Mouse (Mus musculus) ES-E14 (cell line): ENCODE data around the gene Osbpl10. TPM values are rescaled to one million over a fixed set of nuclear protein-coding genes. Genes with fewer than 3 reads are reported as not detected.
A peak's percentile ranks its signal among the peaks of the same experiment; 100 is the strongest.

Experiments used
- DNase-seq: peaks from one replicate; pipeline ENCODE4 v3.0.0-alpha.2; 2013; ENCODE audit warnings: low read depth, low spot score
- H3K27ac ChIP-seq: 2 replicates; pipeline ENCODE4 v1.5.1; 2012; ENCODE audit warnings: low read depth, mild to moderate bottlenecking, low read length, moderate library complexity, mixed read lengths; ENCODE audit not compliant: poor library complexity, insufficient read depth, severe bottlenecking
- H3K36me3 ChIP-seq: 2 replicates; pipeline ENCODE4 v1.6.1; 2012; ENCODE audit warnings: mild to moderate bottlenecking, low read length, moderate library complexity, mixed read lengths; ENCODE audit not compliant: control insufficient read depth, poor library complexity, insufficient read depth, severe bottlenecking
- H3K4me1 ChIP-seq, 2 experiments: fragments of 150-350 bp in 1 of 2; sonication (generic) in 1 of 2; 2 replicates each; pipeline ENCODE4 v1.6.1; 2012; ENCODE audit warnings: low read length in 2 of 2, mild to moderate bottlenecking in 1 of 2, mixed read lengths in 1 of 2; ENCODE audit not compliant: control insufficient read depth in 2 of 2, insufficient read depth in 2 of 2, poor library complexity in 1 of 2
- H3K4me3 ChIP-seq, 2 experiments: fragments of 150-350 bp in 1 of 2; sonication (generic) in 1 of 2; 2 replicates each; pipeline ENCODE4 v1.5.1; 2012; ENCODE audit warnings: low read length in 2 of 2, low read depth in 1 of 2, mild to moderate bottlenecking in 1 of 2, mixed read lengths in 1 of 2; ENCODE audit not compliant: insufficient read depth in 1 of 2, poor library complexity in 1 of 2, severe bottlenecking in 1 of 2
- H3K9ac ChIP-seq: 2 replicates; pipeline ENCODE4 v1.6.1; 2012; ENCODE audit warnings: low read depth, mild to moderate bottlenecking, low read length, mixed read lengths; ENCODE audit not compliant: poor library complexity, insufficient read depth, severe bottlenecking
- H3K9me3 ChIP-seq: fragments of 150-350 bp; sonication (generic); 2 replicates; pipeline ENCODE4 v1.6.1; 2012; ENCODE audit warnings: low read depth, mild to moderate bottlenecking, low read length; ENCODE audit not compliant: control insufficient read depth, insufficient read depth
- CHD2 ChIP-seq: IDR thresholded peaks from 2 replicates; pipeline ENCODE4 v1.6.1; 2014; ENCODE audit warnings: mild to moderate bottlenecking, low read depth, low read length, inconsistent platforms
- HCFC1 ChIP-seq: IDR thresholded peaks from 2 replicates; pipeline ENCODE4 v1.6.1; 2012; ENCODE audit warnings: low read length, inconsistent platforms, borderline replicate concordance; ENCODE audit not compliant: insufficient read depth
- MAFK ChIP-seq: IDR thresholded peaks from 2 replicates; pipeline ENCODE4 v1.6.1; 2014; ENCODE audit warnings: mild to moderate bottlenecking, low read depth, low read length, inconsistent platforms; ENCODE audit not compliant: insufficient read depth
- ZC3H11A ChIP-seq: IDR thresholded peaks from 2 replicates; pipeline ENCODE4 v1.6.1; 2012; ENCODE audit warnings: low read depth, mild to moderate bottlenecking, inconsistent platforms, low read length, borderline replicate concordance
- ZNF384 ChIP-seq: IDR thresholded peaks from 2 replicates; pipeline ENCODE4 v1.6.1; 2012; ENCODE audit warnings: low read depth, low read length, inconsistent platforms
- in situ Hi-C, 2 experiments: fragments of 600-800 bp; cut with MboI; formaldehyde crosslinking; loops; one replicate each; pipeline ENCODE4 v1.15.1; 2025; ENCODE audit warnings: low sequenced_read_pairs in 2 of 2, inconsistent platforms in 1 of 2; ENCODE audit not compliant: unreplicated experiment in 2 of 2
- total RNA-seq: library from RNA; depleted of rRNA; stranded (reverse); fragments of 300-350 nt; gene quantifications from 2 replicates; pipeline ENCODE4 v1.2.3, GENCODE M21; 2012

Gene Osbpl10
- total RNA-seq, 1 experiment, result 15.2 TPM

- H3K4me1 ChIP-seq, result peaks cover 0 to 2% of the 10 kb centered on the region in 2 experiments; a peak in 1 of 4 replicates
- no peak overlapping the region for H3K27ac ChIP-seq
- no peak for TF ChIP-seq CHD2
- TF ChIP-seq ZC3H11A, result no peak
- TF ChIP-seq ZNF384, result no peak
- TF ChIP-seq HCFC1, result no peak
- no peak for TF ChIP-seq MAFK
- H3K9ac ChIP-seq, result no peak overlapping the region
- no peak overlapping the region for H3K4me3 ChIP-seq
- DNase-seq, result no peak
- H3K9me3 ChIP-seq, result no peaks in the 10 kb centered on the region
- in situ Hi-C loops, result no loop called here
- no peaks in the 10 kb centered on the region for H3K36me3 ChIP-seq
These were observed 41.8 kb downstream of the Osbpl10 start for GRCm38 (mm10) chr9:115020141-115020540.

DNA sequence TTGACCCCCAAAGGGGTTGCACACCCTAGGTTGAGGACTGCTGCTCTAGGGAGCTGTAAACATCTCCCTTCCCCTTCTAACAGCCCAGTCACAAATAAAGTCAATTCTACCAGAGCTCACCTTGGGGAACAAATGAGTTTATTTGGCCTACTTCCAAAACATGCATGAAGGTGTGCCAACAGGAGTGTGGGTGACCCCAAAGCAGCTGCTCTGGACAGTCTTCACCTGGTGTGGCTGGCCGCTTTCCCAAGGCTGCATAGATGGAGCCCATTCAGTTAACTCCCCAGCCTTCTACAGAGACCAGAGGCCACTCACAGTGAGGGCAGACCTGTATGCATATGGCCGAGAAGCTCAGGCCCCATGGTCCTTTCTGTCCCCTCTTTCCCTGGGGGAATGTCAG is 43.0 kb downstream of the Osbpl10 start:
- no peak for DNase-seq
- in situ Hi-C loops, result no loop called here

DNA sequence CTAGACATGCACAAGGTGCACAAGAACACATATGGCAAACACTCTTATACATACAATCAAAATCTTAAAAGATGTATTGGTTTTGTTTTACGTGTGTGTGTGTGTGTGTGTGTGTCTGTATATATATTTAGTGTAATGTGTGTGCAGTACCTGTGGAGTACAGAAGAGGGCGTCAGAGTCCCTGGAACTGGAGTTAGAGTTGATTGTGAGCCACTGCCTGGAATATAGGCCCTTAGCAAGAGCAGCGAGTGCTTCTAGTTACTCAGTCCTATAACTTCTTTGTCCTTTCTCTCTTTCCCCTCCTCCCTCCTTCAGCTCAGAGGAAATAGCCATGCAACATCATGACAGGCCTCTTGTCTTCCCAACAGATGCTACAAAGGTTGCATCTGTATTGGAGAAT is 44.8 kb downstream of the Osbpl10 start:
- in situ Hi-C loops, result no loop called here
- Histone ChIP-seq H3K4me3 (no peak overlapping the region), H3K9ac (no peak overlapping the region), H3K4me1 (peaks cover 0 to 2% of the 10 kb centered on the region in 2 experiments; a peak in 1 of 4 replicates), H3K9me3 (no peaks in the 10 kb centered on the region), H3K27ac (no peak overlapping the region), H3K36me3 (no peaks in the 10 kb centered on the region)
- no peak for DNase-seq
- TF ChIP-seq ZC3H11A (0 out of 2 replicates have a peak, but pooled peaks have one; percentile 17), MAFK (no peak)

More for the DNA sequence above, 43.0 kb downstream of the Osbpl10 start:
- H3K9me3 ChIP-seq, result no peaks in the 10 kb centered on the region
- H3K36me3 ChIP-seq, result no peaks in the 10 kb centered on the region
- no peak overlapping the region for H3K9ac ChIP-seq
- no peak overlapping the region for H3K4me3 ChIP-seq
- TF ChIP-seq HCFC1 (no peak), CHD2 (no peak), ZC3H11A (no peak), ZNF384 (no peak), MAFK (no peak)
- no peak overlapping the region for H3K27ac ChIP-seq
- H3K4me1 ChIP-seq, result peaks cover 0 to 2% of the 10 kb centered on the region in 2 experiments; a peak in 1 of 4 replicates

DNA sequence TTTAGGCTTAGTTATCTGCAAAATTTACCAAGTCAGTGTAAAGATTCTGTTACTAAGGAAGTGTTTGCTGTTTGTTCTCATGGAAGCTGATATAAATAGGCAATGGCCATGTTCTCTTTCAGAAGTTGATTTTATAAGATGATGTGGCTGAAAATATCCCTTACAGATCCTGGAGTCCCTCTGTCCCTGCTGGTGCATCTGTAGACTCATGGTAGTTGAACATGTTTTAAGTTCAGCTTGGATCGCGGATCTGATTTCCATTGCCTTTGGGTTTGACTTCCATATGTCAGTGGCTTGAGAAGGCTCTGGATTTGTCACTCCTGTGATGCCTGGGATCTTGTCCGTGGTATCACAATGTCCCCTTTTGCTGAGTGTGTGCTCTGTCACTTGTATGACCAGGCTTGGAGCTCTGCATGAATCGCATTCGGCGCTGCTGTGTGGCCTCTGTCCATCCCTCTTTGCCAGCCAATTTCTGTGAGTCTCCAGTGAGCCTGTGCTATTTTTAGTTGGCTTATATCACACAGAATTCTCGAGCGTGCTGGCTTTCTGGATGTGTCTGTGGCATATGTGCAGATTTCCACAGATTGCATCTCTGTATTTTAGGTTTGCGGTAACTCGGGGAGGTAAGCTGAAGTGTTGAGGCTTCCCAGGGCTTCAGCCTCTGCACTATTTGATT is 45.5 kb downstream of the Osbpl10 start:
- Histone ChIP-seq H3K36me3 (no peaks in the 10 kb centered on the region), H3K4me3 (no peak overlapping the region), H3K9ac (no peak overlapping the region), H3K9me3 (no peaks in the 10 kb centered on the region), H3K4me1 (peaks cover 1 to 2% of the 10 kb centered on the region in 2 experiments; a peak in 2 of 4 replicates), H3K27ac (no peak overlapping the region)
- in situ Hi-C loops, result no loop called here
- no peak for DNase-seq
- TF ChIP-seq MAFK, result no peak
- TF ChIP-seq HCFC1, result no peak
- no peak for TF ChIP-seq CHD2

DNA sequence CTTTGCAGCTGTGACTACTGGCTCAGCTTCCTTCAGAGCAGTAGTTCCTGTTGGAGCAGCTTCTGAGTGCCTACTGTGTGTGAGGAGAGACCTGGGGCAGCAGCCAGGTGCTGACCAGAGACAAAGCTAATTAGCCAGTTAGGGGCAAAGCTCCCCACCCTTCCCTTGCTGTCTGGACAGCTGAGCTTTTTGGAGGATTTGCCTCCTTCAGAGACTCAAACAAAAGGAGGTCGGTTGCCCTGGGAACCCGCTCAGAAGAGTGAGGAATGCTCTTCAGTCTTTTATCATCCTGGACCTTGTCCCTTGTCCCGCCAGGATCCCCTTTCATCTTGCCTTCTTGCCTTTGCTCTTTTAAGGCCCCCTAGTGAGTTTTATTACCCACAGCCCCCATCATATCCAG is 50.9 kb downstream of the Osbpl10 start:
- H3K9me3 ChIP-seq, result no peaks in the 10 kb centered on the region
- DNase-seq, result no peak
- H3K4me3 ChIP-seq, result no peak overlapping the region
- H3K36me3 ChIP-seq, result no peaks in the 10 kb centered on the region
- H3K9ac ChIP-seq, result no peak overlapping the region
- in situ Hi-C loops, result no loop called here
- peaks cover 7 to 23% of the 10 kb centered on the region in 2 experiments; a peak in 3 of 4 replicates for H3K4me1 ChIP-seq
- H3K27ac ChIP-seq, result peak overlapping the region; percentile 72; the same call in 1 of the 2 replicates
- TF ChIP-seq CHD2, result no peak
- TF ChIP-seq ZNF384, result no peak
- no peak for TF ChIP-seq MAFK
- no peak for TF ChIP-seq ZC3H11A
- no peak for TF ChIP-seq HCFC1
